Mouse (Mus musculus): Measurements from ENCODE around the gene Prom2.
A peak's percentile ranks its signal among the peaks of the same experiment; 100 is the strongest.

The Prom2 gene

DNA sequence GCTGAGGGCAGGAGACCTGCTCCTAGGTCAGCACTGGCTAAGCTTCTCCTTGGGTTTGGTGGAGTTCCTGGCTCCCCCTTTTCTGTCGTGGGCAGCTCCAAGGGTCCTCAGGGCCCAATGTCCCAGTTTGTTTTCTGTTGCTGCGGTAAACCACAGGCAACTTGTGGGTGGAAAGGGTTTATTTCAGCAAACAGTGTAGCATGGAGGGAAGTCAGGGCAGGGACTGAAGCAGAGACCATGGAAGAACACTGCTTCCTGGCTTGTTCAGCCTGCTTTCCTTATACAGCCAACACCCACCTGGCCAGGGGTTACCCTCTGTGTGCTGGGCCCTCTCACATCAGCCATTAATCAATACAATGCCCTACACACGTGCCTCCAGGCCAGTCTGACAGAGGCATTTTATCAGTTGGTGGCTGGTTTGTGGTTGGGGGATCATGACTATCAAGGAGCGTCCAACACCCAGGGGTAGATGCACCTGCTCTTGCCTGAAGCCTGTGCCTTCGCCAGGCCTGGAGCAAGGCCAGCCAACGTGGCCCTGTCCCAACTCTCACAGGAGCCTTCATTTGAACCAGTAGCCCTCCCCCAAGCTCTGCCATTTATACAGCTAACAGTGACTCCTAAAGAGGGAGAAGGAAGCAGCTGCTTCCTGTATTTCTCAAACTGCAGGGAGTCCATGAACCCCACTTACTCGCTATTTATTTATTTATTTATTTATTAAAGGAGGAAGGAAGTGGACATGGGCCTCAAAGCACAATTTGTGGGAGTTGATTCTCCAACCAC is 17.1 kb downstream of the Prom2 start:
- DNase-seq (ENCODE audit: low read depth, low spot score), result no peak

DNA sequence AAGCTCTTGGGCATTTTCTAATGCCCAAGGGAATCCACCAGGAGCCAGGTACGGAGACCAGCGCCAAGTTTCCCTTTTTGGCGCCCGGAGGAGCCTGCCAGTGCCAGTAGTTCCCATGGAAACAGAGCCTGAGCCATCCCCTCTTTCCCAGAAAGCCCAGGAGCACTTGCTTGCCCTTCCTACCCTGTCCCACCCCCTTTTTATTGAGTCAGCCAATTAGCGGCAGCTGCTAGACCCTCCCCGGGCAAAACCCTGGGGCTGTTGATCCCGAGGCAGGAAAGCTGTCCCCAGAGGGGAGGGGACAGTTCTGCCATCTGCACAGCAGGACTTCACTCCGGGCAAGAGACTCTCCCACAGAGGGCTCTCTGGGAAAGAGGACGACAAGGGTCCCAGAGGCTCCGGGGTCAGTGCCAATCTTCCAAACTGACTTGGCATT is 19.2 kb downstream of the Prom2 start, which contains the start of gene Kcnip3:
Gene Kcnip3 (minus strand): TSS at position 89 of the 436 bp plus-strand sequence.
- DNase-seq (ENCODE audit: low read depth, low spot score), result no peak

DNA sequence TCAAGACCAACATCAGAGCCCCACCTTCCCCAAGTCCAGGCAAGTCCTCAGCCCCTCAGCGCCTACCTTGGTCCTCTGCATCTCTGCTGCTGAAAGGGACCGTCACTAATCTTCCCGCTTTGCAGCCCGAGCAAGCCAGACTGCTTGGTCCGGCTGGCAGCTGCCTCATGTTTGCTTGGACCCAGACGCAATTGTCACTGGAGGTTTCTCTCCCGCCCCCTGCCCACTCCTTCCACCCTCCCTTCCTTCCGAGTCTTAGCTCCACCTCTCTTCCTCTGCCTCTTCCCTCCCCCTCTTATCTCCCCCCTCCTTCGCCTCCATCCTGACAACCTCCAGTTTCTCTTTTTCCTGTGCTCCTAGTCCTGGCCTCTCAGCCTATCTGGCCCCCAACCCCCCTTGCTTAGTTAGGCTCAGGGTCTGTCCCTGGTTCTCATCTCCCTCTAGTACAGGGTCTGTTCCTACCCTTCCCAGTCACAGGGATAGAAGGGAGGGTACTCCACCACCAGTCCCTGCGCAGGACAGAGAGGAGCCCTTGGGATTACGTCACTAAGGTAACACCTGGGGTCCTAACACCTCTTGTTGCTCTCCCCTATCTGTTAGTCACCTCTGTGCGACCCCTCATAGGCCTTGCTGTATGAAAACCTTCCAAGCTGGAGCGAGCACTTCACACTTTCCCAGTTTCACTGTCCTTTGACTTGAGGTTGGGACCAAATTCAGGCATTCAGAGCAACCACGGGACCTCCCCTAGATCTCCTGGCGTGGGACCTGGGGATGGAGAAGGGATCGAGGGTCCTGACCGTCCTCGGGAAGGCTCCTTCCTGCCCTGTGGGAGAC is 19.9 kb downstream of the Prom2 start:
- DNase-seq (ENCODE audit: low read depth, low spot score), result no peak

DNA sequence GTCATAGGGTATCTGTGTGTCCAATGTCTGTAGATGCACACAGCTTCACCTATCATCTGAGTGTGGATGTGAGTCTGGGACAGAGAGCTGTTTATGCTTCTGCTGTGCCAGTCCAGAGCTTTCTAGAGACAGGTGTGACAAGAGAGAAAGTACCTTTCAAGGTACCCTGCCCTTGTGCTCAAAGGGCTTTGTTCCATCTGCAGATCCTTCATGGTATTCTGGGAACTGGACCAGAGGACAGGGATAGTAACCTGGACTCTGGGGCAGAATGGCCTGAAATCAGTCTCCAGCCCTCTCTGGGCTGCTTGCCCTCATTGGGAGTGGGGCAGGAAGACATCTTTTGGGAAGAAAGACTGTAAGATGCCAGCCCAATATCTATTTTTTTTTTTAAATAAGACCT is 21.1 kb downstream of the Prom2 start:
- DNase-seq (ENCODE audit: low read depth, low spot score), result no peak

DNA sequence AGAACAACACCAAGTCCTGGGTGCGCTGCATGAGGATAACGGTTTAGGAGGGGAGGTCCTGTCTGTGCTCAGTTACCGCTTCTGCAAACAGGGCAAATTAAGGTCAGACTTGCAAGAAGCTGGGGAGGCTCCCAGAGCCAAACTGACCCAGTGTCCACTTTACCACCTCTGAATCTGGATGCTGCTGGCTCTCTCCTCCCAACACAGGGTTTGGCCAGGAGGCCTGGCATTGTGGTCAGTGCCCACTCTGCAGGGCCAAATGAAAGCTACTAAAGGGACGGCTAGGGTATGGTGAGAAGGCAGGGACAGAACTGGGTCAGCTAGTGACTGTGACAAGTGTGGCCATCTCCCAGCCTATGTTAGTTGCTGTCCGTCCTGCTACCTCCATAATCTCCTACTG is 22.0 kb downstream of the Prom2 start:
- DNase-seq (ENCODE audit: low read depth, low spot score), result no peak

DNA sequence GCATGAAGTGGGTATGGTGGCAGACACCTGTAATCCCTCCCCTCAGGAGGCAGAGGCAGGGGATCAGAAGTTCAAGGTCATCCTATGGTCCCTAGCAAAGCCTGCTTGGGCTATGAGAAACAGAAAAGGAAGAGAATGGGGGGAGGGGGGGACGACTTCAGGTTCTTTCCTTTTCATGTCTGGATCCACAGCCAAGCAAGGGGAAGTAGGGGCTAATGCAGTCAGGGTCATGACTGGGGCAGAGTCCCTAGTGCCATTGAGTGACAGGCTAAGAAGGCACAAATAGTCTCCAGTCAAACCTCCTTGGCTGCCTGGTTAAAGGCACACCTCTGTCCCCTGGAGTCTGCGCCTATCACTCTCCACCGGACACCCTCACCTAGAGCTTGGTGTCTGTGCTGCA is 22.4 kb downstream of the Prom2 start:
- no peak for DNase-seq (ENCODE audit: low read depth, low spot score)

DNA sequence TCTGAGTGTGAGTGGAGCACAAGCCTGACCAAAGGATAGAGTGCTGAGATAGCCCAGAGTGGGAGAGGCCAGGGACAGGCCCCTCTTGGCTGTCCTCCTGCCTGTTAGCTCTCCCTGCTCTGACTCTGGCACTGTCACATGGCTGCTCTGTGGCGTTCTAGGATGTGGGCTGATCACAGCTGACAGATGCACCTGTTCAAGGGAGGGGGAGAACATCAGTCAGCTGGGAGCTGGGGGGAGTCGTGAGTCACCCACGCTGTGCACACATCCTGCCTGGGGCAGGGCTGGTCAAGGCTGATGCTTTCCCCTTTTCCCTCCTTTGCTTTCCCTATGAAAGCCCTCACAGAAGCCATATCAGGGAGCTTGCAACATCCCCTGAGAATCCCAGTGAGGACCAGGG is 23.0 kb downstream of the Prom2 start:
- no peak for DNase-seq (ENCODE audit: low read depth, low spot score)

DNA sequence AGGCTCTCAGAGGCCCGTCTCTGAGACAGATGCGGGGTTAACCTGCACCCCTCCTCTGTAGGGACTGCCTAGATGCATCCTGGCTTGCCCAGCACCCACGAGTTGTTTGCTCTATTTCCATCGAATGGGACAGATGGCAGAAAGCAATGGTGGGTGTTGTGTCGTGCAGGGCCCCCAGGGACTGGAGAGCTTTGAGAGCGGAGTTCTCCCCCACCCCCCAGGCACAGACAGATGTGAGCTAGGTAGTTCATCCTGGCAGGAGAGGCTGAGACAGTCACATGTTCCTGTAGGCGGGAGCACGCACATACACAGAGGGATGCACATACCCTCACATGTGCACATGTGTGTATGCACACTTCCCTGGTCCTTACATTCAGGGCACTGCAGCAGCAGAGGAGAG is 24.2 kb downstream of the Prom2 start:
- no peak for DNase-seq (ENCODE audit: low read depth, low spot score)

DNA sequence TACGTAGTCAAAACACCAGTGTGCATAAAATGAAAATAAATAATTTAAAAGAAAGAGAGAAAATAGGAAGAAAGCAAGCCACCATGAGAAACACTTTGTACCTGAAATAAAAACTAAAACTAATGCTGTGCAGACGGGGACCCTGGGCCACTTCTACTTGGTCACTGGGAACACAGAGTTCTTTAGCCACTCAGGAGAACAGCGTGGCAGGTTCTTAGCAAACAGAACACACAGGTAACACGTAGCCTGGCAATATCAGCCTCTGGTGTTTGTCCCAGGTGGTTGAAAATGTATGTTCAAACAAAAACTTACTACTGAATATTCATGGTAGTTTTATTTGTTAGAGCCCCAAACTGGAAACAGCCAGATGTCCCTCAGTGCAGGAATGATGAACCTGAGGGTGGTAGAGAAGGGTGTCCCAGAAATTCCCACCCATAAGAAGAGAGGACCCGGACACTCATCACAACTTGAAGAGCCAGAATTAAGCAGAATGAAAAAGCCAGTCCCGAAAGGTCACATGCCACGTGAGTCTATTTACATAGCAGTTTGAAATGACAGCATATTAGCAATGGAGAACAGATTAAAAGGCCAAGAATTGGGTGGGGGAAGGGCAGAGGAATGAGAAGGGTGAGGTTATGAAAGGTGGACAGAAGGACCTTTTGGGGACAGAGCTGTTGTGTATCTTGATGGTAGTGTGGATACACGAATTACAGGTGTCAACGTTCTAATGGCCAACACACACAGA is 26.7 kb downstream of the Prom2 start:
- no peak for DNase-seq (ENCODE audit: low read depth, low spot score)

DNA sequence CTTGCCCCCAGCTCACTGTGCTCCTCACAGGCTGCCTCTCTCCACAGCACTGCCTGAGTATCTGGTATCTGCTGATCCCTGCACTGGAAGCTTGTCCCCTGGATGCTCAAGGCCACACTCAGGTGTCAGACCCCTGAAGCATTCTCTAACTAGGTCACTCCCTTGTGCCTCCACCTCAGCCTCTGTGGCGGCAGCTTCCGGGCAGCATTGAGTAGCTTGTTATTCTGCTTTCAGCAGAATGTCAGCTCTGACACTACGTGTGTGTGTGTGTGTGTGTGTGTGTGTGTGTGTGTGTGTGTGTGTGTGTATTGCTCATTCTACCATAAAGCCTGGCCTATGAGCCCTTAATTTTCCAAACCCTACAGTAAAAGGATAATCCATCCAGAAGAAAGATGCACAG is 28.0 kb downstream of the Prom2 start:
- no peak for DNase-seq (ENCODE audit: low read depth, low spot score)

DNA sequence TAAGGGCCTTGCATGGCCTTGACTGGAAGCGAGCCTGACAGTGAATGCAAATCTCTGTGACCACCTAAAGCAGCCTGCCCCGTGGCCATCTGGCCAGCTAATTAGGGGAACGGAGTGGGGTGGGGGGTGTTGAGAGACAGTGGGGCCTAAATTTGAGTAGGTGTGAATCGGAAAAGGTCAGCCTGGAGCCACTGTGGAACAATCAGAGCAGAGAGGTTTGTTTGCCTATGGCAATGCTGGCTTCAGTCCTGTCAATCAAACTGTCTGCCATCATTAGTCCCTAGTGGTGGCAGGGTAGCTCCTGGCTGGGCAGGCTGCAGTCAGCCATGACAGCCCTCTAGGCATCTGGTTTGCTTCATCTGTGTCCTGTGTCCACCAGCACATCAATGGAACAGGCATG is 29.8 kb downstream of the Prom2 start:
- DNase-seq (ENCODE audit: low read depth, low spot score), result no peak

DNA sequence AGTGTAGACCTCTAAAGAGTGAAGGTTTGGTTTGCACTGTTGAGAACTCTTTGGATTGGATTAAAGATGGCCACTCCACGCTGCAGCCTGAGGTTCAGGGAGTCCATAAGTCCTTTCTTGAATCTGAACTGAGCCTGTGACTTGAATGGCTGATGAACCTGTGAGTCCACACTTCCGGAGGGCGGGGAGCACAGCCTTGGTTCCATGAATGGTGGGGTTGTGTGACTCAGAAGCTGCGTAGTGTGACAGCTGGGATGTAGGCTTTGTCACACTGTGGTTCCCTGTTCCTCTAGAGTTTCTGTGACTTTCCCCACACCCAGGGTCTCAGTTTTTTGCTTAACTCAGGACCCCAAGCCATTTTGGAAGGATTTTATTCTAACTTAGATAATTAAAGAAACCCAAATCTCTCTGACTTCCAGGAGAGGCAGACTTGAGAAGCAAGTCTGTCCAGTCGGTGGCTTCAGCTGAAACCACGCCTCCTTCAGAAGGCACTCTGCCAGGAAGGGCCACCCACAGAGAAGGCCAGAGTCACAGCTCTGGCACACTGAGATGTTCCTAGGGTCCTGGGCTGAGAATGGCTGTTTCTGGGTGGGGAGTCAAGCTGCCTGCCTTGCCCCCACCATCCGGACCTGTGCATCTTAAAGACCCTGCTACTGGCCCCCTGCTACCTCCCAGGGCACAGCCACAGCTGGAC is 33.2 kb downstream of the Prom2 start:
- DNase-seq (ENCODE audit: low read depth, low spot score), result no peak

DNA sequence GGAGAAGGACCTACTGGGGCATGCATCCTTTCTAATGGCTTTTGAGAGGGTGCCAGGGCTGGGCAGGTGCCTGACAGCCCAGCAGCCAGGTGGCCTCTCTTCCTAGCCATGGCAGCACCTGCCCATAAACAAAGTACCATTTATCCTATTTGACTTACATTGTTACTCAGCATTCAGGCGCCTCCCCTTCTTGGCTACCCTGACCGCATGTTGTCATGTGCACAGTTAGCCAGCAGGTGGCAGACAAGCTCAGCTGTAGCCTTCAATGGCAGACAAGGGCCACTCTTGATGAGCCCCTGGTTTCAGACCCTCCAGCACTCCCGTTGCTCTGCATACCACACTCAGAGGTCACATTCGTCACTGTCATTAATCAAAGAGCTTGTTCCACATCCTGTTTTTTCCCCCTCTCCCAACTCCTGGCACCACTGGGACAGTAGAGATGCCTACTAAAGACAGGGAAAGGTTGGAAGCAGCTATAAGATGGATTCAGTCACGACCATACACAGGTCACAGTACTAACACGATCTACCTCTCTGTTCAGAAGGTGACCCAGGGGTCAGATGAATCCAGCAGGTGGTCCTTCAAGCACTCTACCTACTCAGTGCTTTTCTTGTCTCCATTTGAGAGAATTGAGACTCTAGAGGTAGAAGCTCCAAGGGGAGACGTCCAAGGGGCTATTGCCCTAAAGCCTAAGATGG is 34.0 kb downstream of the Prom2 start:
- DNase-seq (ENCODE audit: low read depth, low spot score), result peak; percentile 36

DNA sequence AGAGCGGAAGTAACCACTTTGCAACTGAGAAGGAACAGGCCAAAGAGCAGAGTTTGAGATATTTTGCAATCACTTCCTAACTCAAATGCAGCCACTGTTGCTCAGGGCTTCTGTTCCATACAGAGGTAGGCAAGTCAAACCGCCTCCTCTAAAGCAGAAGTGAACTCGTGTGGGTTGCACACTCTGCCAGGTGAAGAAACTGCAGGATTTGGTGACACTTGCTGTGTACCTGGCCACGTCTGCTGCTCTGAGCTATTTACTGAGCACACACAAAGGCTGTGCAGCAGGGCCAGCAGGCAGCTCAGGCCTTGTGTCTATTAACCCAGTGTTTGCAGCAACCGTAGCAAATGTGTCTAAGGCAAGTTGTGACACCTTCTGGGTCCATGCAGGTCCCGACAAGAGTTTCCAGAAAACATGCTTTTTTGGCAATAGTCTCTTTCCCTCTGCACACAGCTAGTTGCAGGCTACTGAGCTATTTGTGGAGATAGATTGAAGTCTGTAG is 35.1 kb downstream of the Prom2 start:
- DNase-seq (ENCODE audit: low read depth, low spot score), result no peak

DNA sequence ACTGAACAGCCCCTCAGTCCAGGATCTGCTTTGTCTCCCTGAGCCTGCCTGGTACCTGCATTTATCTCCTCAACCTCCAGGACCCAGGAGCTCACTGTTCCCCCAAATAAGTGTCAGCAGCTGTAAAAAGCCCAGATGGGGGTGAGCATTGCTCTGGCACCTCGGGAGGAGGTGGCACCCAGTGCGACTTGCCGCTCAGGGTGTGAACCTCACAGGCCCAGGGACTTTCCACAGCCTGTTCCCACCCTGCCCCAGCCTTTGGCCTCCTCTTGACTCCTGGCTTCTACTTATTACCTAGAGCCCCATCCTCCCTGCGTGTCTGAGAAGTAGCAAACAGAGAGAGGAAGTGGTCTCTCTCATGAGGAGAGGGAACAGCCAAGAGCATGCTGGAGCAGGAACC is 36.1 kb downstream of the Prom2 start:
- DNase-seq (ENCODE audit: low read depth, low spot score), result no peak

DNA sequence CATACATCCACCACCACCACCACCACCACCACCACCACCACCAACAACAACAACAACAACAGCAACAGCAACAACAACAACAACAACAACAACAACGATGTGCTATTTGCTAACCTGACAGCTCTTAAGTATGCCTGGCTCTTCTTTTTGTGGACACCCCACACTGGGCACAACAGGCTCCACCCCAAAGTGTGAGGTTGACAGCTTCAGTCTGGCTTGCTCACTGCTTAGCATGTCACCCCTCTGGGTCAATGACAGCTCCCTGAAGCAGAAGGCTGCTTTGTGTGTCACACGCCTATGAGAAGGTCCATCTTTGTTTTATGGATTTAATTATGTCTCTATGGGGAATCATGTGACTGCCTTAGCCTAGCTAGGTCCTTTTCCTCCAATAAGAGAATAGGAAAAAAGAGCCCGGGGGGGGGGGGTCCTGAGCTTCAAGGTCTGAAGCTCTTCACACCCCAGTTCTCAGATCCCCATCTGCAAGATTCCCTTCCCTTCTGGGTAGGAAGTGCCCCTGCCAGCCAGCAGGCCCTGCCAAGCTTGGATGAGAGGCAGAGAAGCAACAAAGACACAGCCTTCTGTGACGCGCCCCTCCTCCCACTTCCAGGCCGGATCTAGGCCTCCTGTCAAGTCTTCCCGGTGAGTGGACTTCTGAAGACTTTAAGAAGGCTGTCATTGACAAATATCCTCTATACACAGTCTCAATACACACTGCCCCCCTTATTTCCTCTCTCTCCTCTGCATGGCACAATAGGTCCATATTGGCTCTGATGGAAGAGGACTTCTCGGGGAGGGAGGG is 37.3 kb downstream of the Prom2 start:
- no peak for DNase-seq (ENCODE audit: low read depth, low spot score)

DNA sequence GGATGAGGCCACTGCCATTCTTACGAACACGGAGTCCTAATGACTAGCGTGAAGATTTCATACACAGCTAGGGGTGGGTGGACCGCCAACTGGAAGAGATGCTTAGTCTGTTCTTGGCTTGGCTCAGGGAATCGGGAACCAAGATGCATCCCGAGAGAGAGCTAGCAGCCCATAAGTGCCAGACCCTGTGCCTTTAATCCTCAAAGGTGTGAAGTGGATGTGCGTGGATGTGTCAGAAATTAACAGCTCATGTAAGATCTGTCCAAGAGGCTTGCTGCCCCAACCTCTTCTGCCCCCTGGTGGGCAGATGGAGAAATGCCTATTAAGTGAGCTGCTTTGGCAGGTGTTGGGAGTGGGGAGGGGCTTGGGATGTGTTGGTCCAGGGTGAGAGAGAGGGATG is 40.2 kb downstream of the Prom2 start:
- peak; percentile 32 for DNase-seq (ENCODE audit: low read depth, low spot score)

DNA sequence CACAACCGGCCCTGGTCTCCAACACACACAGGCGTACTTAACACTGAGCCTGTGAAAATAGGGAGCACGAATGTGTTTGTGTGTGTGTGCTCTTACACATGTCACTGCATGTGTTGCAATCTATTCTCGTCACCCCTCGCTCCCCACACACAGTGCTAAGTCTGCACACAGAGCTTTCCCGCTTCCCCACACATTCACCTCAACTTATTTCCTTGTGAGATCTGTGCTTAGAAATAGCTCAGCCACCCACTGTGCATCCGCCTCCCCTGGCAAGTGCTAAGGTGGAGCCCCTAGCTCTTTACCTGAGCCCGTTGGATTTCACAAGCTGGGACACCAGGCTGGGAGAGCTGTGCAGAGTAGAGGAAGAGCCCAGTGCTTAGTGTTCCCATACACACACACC is 42.5 kb downstream of the Prom2 start:
- DNase-seq (ENCODE audit: low read depth, low spot score), result no peak

DNA sequence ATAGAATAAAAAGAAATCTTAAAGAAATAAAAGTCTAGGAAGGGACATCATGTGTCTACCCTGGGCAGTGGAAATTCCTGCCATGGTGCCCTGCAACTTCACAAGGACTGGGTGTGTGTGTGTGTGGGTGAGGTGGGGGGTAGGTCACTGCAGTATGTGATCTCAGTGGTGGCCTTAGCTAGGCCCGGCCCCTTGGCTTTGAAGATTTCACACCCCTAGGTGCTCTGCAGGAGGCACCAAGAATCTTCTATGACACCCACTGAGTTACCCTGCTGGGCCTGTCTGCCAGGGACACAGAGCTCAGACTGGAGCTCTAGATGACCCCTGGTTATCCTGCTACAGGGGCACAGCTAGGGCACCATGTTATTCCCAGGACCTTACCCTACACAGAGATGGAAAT is 44.9 kb downstream of the Prom2 start:
- DNase-seq (ENCODE audit: low read depth, low spot score), result no peak
